Mouse (Mus musculus) 3T3-L1 (cell line): ENCODE data around the gene Krt19.

Experiments
- DNase-seq: peaks from one replicate; pipeline ENCODE4 v3.0.0-alpha.2; 2015; ENCODE audit warnings: low read depth, low spot score

Krt19 gene

GRCm38 (mm10) chr11:100137693-100138092, 10.8 kb downstream of the Krt19 start:
- no peak for DNase-seq

DNA sequence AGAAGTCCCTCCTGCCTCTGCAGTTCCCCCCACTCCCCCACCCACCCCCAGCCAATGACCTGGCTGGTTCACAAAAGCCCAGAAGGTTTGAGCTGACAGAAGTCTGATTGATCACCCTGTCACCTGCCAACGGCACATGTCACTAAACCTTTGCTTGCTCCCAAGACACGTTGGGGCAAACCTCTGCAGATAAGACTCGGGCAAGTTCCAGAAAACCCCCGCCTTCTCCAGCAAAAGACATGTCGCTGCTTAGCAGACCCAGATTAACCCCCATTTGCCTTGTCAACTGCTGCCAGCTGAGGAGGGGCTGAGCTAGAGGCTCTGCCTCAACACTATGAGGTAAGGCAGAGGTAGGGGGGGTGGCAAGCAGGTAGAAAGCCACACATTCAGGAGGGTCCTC, 11.9 kb downstream of the Krt19 start:
- DNase-seq, result no peak

GRCm38 (mm10) chr11:100135731-100136130, 12.7 kb downstream of the Krt19 start, which contains the start of gene Krt15:
TSS of gene Krt15 (minus strand) at chr11:100135928.
- DNase-seq, result no peak

GRCm38 (mm10) chr11:100124901-100125300, 23.6 kb downstream of the Krt19 start:
- peak; percentile 57 for DNase-seq

GRCm38 (mm10) chr11:100121466-100121865, 27.0 kb downstream of the Krt19 start, which contains the start of gene Krt13:
TSS of gene Krt13 (minus strand) at chr11:100121566.
- DNase-seq, result no peak

DNA sequence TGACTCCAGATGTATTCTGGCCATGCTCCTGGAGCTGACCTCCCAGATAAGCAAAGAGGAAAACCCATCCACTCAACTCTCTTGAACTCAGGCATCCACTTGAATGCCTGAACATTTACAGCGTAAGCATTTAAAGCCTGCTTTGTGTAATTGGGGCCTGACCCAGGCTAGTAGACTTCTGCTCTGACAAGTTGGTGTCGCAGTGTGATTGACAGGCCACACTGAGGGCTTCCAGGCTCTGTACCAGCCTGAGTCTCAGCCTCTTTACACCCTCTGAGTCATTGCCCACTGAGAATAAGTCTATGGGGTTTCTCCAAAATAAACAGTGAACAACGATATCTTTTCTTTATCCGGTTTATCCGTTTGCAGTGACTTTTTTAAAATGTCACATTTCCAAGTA, 28.1 kb downstream of the Krt19 start:
- peak; percentile 77 for DNase-seq

GRCm38 (mm10) chr11:100113742-100114029, 34.8 kb downstream of the Krt19 start:
- peak; percentile 46 for DNase-seq

GRCm38 (mm10) chr11:100112935-100113741, 35.3 kb downstream of the Krt19 start:
- no peak for DNase-seq

DNA sequence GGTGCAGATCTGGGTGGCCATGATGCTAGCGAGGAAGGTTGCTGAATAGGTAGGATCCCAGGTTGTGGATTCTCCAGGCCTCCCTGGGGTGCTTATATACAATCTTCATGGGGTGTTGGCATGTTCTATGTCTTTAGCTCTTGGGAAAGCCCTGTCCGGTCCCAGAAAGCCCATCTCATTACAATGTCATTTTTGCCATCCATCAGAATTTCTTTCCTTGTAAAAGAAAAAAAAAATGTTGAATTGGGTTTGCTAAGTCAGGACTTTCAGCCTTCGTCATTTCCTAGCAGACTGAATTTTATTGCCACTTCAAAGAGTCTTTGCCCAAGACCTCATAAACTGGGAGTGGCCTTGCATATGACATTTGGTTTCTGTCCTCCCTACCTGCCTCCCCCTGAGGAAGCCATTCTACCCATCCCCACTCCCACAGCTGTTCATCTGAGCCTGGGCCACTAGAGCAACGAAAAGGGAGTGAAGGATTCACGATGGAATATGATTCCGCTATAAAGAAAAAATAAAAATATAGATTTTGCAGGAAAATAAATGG, 42.8 kb downstream of the Krt19 start, which contains the start of gene Krt36:
Gene Krt36 (minus strand): TSS at position 51 of the 547 bp plus-strand sequence.
- DNase-seq, result no peak

DNA sequence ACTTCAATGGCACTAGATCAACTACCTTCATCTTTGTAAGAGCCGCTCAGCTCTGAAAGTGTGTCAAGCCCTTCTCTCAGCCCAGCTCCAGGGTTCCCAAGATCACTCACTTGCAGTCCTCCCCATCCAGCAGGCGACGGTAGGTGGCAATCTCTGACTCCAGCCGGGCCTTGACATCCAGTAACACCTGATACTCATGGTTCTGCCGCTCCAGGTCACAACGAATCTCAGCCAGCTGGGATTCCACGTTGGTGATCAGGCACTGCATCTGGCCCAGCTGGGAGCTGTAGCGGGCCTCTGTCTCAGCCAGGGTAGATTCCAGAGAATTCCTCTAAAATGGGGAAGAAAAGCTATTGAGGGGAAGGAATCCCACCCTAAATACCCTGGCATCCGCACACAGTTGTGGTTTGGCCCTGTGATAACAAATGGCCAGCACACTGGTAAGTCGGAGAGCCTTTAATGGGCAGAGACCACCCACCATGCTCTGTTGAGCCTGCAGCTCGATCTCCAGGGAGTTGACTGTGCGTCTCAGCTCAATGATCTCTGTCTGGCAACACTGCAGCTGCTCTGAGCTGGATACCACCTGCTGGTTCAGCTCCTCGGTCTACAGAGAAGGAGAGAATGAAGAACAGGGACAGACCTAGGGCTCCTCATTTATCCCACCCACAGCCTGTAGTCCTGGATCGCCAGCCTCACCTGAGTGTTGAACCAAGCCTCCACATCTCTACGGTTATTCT, 45.6 kb downstream of the Krt19 start:
- no peak for DNase-seq

- DNase-seq, result no peak
Observed at GRCm38 (mm10) chr11:100100391-100100790, 48.1 kb downstream of the Krt19 start.

- no peak for DNase-seq
Observed at GRCm38 (mm10) chr11:100097819-100098218, 50.6 kb downstream of the Krt19 start.

DNA sequence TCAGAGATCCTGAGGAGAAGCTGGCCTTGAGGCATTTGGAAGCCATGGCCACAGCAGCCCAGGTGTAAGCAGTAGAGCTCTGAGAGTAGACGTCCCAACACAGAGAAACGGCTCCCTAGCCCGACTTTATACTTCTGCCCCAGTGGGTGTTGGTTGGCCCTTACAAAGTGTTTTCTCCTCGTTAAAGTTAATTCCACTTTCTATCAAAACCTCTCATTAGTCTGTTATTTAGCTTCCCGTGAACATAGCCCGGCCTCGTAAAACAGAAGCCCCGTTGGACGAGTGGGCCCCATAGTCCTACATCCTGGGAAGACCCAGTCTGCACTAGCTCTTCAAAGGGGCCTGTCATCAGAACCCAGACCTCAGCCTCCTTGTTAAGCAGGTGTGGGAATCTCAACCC, 52.3 kb downstream of the Krt19 start, which contains the start of gene Krt35:
Gene Krt35 (minus strand): TSS at position 101 of the 400 bp plus-strand sequence.
- no peak for DNase-seq
